Mouse (Mus musculus) duodenum, adult 2 months (tissue): ENCODE data around the gene Inhbe. TPM values are rescaled to one million over a fixed set of nuclear protein-coding genes. Genes with fewer than 3 reads are reported as not detected.

Experiments used
- polyA plus RNA-seq: library from polyadenylated mRNA; depleted of rRNA; stranded (reverse); fragments of >200 nt; gene quantifications from 2 replicates; pipeline ENCODE4 v1.2.3, GENCODE M21; 2012; ENCODE audit warnings: low replicate concordance; rRNA removed

The Inhbe gene
- not detected in 2 replicates for polyA plus RNA-seq

GRCm38 (mm10) chr10:127353909-127354895 lies at the start of gene Inhbe:
TSS of gene Inhbe (minus strand) at chr10:127354411.

GRCm38 (mm10) chr10:127380251-127380691 lies 26.1 kb upstream of the Inhbe start, which contains the start of gene R3hdm2:
TSS of gene R3hdm2 (plus strand) at chr10:127380327.

GRCm38 (mm10) chr10:127369834-127370820 lies 15.9 kb upstream of the Inhbe start, which contains the start of gene Inhbc:
TSS of gene Inhbc (minus strand) at chr10:127370431.

GRCm38 (mm10) chr10:127341891-127342639 lies 12.1 kb downstream of the Inhbe start, which contains the start of gene Gli1:
TSS of gene Gli1 (minus strand) at chr10:127341974.

GRCm38 (mm10) chr10:127321621-127322020 lies 32.6 kb downstream of the Inhbe start, which contains the start of gene Arhgap9:
TSS of gene Arhgap9 (plus strand) at chr10:127321964.

GRCm38 (mm10) chr10:127311476-127312355 lies 42.5 kb downstream of the Inhbe start, which contains the start of gene Mars:
TSS of gene Mars (minus strand) at chr10:127311786.

Other genes with a start within 250 kb of the Inhbe start
- 93.3 and 122 TPM in 2 replicates for gene Os9, start 233.3 kb downstream of the Inhbe start, polyA plus RNA-seq
- gene B4galnt1, start 189.2 kb downstream of the Inhbe start, polyA plus RNA-seq = 360 and 560 TPM in 2 replicates
- gene Slc26a10, start 173.8 kb downstream of the Inhbe start, polyA plus RNA-seq = 0.82 and 1.6 TPM in 2 replicates
- gene Arhgef25, start 164.3 kb downstream of the Inhbe start, polyA plus RNA-seq = 14.2 and 14.6 TPM in 2 replicates
- gene Dtx3, start 158.7 kb downstream of the Inhbe start, polyA plus RNA-seq = 35.7 and 63.9 TPM in 2 replicates
- 17.3 and 27.4 TPM in 2 replicates for gene Pip4k2c, start 142.8 kb downstream of the Inhbe start, polyA plus RNA-seq
- gene Kif5a, start 91.1 kb downstream of the Inhbe start, polyA plus RNA-seq = 1.7 and 6.0 TPM in 2 replicates
- gene Dctn2, start 88.0 kb downstream of the Inhbe start, polyA plus RNA-seq = 160 and 195 TPM in 2 replicates
- 74.0 and 74.1 TPM in 2 replicates for gene Mbd6, start 65.4 kb downstream of the Inhbe start, polyA plus RNA-seq
- 20.5 and 36.1 TPM in 2 replicates for gene Mars, start 42.6 kb downstream of the Inhbe start, polyA plus RNA-seq
- 5.5 and 13.7 TPM in 2 replicates for gene Arhgap9, start 32.4 kb downstream of the Inhbe start, polyA plus RNA-seq
- gene Gli1, start 12.4 kb downstream of the Inhbe start, polyA plus RNA-seq = 8.0 and 8.8 TPM in 2 replicates
- gene Inhbc, start 16.0 kb upstream of the Inhbe start, polyA plus RNA-seq = 0.07 and 0.16 TPM in 2 replicates
- 96.4 and 136 TPM in 2 replicates for gene R3hdm2, start 25.9 kb upstream of the Inhbe start, polyA plus RNA-seq
- 0.39 TPM in 1 of 2 replicates, not detected in the other for gene Stac3, start 147.3 kb upstream of the Inhbe start, polyA plus RNA-seq
- gene Ndufa4l2, start 160.6 kb upstream of the Inhbe start, polyA plus RNA-seq = 7.5 and 9.9 TPM in 2 replicates
- gene Shmt2, start 168.0 kb upstream of the Inhbe start, polyA plus RNA-seq = 48.3 and 61.7 TPM in 2 replicates
- 0.15 TPM in 2 replicates for gene Nxph4, start 180.1 kb upstream of the Inhbe start, polyA plus RNA-seq